Mouse (Mus musculus) lung, postnatal 0 days (tissue): ENCODE measurements around the gene Ccdc91. TPM values are rescaled to one million over a fixed set of nuclear protein-coding genes. Genes with fewer than 3 reads are reported as not detected.

Source experiments
- ATAC-seq: fragments of 200-750 bp; cut with Nextera tagmentation; 2 replicates; pipeline ENCODE4 v1.8.0; 2017; ENCODE audit warnings: moderate library complexity
- DNase-seq: peaks from one replicate; pipeline ENCODE4 v3.0.0-alpha.2; 2016; ENCODE audit warnings: low spot score
- H3K27ac ChIP-seq: fragments of 300-500 bp; sonication (generic); 2 replicates; pipeline ENCODE4 v1.5.1; 2014; ENCODE audit warnings: antibody characterized with exemption, mild to moderate bottlenecking, low read length, mixed read lengths
- H3K27me3 ChIP-seq: fragments of 300-500 bp; sonication (generic); replicated peaks from 2 replicates; pipeline ENCODE4 v1.6.1; 2014; ENCODE audit warnings: low read length, mixed read lengths; ENCODE audit not compliant: insufficient read depth
- H3K36me3 ChIP-seq: fragments of 300-500 bp; sonication (generic); 2 replicates; pipeline ENCODE4 v1.6.1; 2014; ENCODE audit warnings: low read length, mixed read lengths; ENCODE audit not compliant: insufficient read depth
- H3K4me1 ChIP-seq: fragments of 300-500 bp; sonication (generic); 2 replicates; pipeline ENCODE4 v1.6.1; 2014; ENCODE audit warnings: antibody characterized with exemption, low read depth, low read length, mixed read lengths; ENCODE audit not compliant: insufficient read depth
- H3K4me2 ChIP-seq: fragments of 300-500 bp; sonication (generic); replicated peaks from 2 replicates; pipeline ENCODE4 v1.6.1; 2014; ENCODE audit warnings: low read depth, mild to moderate bottlenecking, low read length, moderate library complexity, mixed read lengths
- H3K4me3 ChIP-seq: fragments of 300-500 bp; sonication (generic); 2 replicates; pipeline ENCODE4 v1.5.1; 2014; ENCODE audit warnings: low read depth, low read length
- H3K9ac ChIP-seq: fragments of 300-500 bp; sonication (generic); replicated peaks from 2 replicates; pipeline ENCODE4 v1.6.1; 2014; ENCODE audit warnings: low read depth, mild to moderate bottlenecking
- H3K9me3 ChIP-seq: fragments of 300-500 bp; sonication (generic); 2 replicates; pipeline ENCODE4 v1.6.1; 2016; ENCODE audit warnings: low read length, mixed read lengths
- CTCF ChIP-seq: IDR thresholded peaks from 2 replicates; pipeline ENCODE4 v1.5.1; 2016; ENCODE audit warnings: antibody characterized with exemption, mild to moderate bottlenecking
- EP300 ChIP-seq: IDR thresholded peaks from 2 replicates; pipeline ENCODE4 v1.6.1; 2016; ENCODE audit warnings: antibody characterized with exemption, mild to moderate bottlenecking, control low read depth
- WGBS: fragments of 180-500 bp; shearing (Covaris S2); extraction: QIAGEN DNeasy Blood & Tissue Kit; methylation state at CpG from one replicate; pipeline ENCODE4 v1.1.7; 2014; 5-methylcytosine and 5-hydroxymethylcytosine counted together
- polyA plus RNA-seq: library from polyadenylated mRNA; unstranded; fragments of >200 nt; fragmentation: Nextera tagmentation; extraction: Ambion mirVana; gene quantifications from 2 replicates; pipeline ENCODE4 v1.2.1, GENCODE M21; 2015

Ccdc91 gene
- polyA plus RNA-seq, 1 experiment from 2014 or later = 23.9 TPM

DNA sequence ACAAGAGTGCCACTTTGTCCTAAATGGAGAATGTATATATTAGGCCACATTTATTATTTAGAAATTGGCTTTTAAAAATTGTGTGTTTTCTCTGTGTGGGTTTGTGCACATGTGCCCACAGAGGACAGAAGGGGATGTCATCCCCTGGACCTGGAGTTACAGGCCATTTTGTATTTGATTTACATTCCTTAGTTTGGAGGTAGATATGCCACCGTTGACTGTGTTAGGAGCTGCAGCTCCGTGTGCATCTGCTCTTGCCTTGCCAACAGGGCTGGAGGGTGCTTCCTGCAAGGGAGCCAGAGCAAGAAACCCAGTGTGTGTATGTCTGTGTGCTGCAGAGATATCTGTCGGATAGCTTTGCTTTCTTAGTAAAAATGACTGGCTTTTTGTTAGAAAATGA lies 83.7 kb downstream of the Ccdc91 start:
- no peaks in the 10 kb centered on the region for H3K9me3 ChIP-seq
- WGBS = 68% methylated on average over 3 of the region's 3 CpGs
- TF ChIP-seq EP300 (no peak), CTCF (no peak)
- H3K4me1 ChIP-seq = no peaks in the 10 kb centered on the region
- no peaks in the 10 kb centered on the region for H3K36me3 ChIP-seq
- ATAC-seq (no peak), DNase-seq (no peak)
- H3K27me3 ChIP-seq = no peaks in the 10 kb centered on the region
- H3K27ac ChIP-seq = no peak overlapping the region
- H3K4me3 ChIP-seq = no peak overlapping the region
- H3K9ac ChIP-seq = no peak overlapping the region
- no peak overlapping the region for H3K4me2 ChIP-seq

DNA sequence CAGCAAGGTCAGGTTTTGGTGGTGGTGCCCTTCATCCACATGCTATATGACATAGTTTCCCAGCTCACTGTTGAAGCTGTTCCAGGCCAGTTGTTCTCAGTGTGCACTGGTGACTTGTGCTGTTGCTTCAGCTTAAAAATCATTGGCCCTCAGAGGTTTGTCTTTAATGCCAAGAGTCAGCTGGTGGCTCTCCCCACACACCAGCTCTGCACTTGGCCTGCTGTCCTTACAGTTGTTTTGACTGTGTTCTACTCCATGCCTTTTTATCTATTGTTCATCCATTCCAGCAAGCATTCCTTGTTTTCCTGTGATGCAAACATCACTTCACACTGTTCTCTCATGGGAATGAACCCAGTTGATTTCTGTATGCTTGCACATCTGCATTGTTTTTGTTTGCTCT lies 84.8 kb downstream of the Ccdc91 start:
- TF ChIP-seq EP300 (no peak), CTCF (no peak)
- no peak overlapping the region for H3K9ac ChIP-seq
- DNase-seq = peak; percentile 43
- no peak overlapping the region for H3K4me3 ChIP-seq
- no peaks in the 10 kb centered on the region for H3K36me3 ChIP-seq
- no peak overlapping the region for H3K27ac ChIP-seq
- ATAC-seq = peak; percentile 53
- no peaks in the 10 kb centered on the region for H3K4me1 ChIP-seq
- no peaks in the 10 kb centered on the region for H3K27me3 ChIP-seq
- H3K9me3 ChIP-seq = no peaks in the 10 kb centered on the region
- no peak overlapping the region for H3K4me2 ChIP-seq

DNA sequence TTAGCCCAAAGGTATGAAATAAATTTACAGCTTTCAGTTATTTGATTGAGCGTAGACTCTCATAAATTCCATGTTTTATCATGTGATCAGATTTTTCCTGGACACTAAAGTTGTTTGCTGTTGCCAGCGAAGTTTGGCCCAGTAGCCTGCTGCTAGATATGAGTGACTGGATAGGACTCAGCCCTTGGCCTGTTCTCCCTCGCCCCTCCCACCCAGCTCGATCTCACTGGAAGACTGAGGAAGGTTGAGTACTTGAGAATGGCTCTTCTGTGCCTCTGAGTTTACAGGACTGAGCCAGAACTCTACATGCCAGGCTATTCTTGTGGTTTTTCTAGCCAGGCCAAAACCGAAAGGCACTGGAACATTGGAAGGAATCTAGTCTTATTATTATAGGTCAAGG lies 93.6 kb downstream of the Ccdc91 start:
- TF ChIP-seq CTCF (no peak), EP300 (no peak)
- 64% methylated on average over 5 of the region's 5 CpGs for WGBS
- Histone ChIP-seq H3K4me2 (no peak overlapping the region), H3K4me3 (no peak overlapping the region), H3K9me3 (no peaks in the 10 kb centered on the region), H3K27me3 (no peaks in the 10 kb centered on the region), H3K9ac (no peak overlapping the region), H3K27ac (no peak overlapping the region), H3K4me1 (no peaks in the 10 kb centered on the region), H3K36me3 (no peaks in the 10 kb centered on the region)
- DNase-seq = peak; percentile 59
- ATAC-seq = peak; percentile 75

DNA sequence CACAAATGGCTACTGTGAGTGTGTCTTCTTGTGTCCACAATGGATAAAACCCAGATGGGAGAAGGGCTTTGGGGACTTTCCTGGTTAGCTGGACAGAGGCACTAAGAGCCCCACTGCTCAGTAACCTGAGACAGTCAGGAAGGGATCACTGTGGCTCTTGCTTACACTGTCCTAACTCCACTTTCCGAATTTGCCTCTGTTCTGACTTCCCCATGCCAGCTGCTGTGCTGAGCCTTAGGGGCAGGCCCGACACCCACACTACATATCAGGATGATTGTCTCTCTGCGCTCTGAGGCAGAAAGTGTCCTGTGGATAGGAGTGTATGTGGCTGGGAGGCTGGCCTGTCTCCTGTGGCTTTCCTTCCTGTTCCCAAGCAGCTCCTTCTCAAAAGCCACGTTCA lies 97.5 kb downstream of the Ccdc91 start:
- ATAC-seq (no peak), DNase-seq (no peak)

DNA sequence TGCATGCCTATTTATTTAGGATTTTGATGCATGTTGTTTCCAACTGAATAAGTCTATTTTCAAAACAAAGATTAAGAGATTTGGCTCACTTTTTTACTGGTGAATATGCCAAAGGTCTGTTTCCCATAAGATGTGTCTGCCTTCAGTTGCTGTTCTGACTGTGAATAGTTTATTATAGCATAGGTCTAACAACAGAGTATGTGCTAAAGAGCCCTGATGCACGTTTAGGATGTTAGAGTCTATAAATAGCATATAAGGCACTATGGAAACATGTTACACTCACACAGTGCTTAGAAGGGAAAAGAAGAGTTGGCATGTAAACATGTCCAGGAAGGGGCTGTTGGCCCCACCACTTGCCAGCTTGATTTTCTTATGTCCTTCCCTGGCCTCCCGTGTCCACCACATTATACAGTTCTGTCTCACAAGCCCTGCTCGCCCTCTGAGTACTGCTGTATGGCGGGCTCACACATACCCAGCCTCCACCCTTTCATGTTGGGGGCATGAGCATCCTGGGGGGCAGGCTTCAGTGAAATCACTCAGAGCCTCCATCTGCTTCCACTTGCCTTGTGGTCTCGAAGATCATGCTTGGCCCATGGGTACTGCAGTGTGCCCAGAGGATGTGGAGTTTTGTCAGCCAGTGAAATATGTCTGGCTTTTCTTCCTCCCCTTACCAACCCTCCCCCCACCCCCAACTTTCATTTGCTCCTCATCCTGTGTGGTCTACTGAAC lies 99.0 kb downstream of the Ccdc91 start:
- no peak for TF ChIP-seq CTCF
- TF ChIP-seq EP300 = no peak
- ATAC-seq (no peak), DNase-seq (no peak)
- Histone ChIP-seq H3K9ac (no peak overlapping the region), H3K27me3 (no peaks in the 10 kb centered on the region), H3K4me2 (no peak overlapping the region), H3K36me3 (no peaks in the 10 kb centered on the region), H3K27ac (no peak overlapping the region), H3K9me3 (no peaks in the 10 kb centered on the region), H3K4me3 (no peak overlapping the region), H3K4me1 (no peaks in the 10 kb centered on the region)
- 47% methylated on average over 5 of the region's 5 CpGs for WGBS

More for the DNA sequence above, 97.5 kb downstream of the Ccdc91 start:
- no peak overlapping the region for H3K4me3 ChIP-seq
- H3K36me3 ChIP-seq = no peaks in the 10 kb centered on the region
- no peaks in the 10 kb centered on the region for H3K9me3 ChIP-seq
- TF ChIP-seq EP300 = no peak
- TF ChIP-seq CTCF = no peak
- H3K4me2 ChIP-seq = no peak overlapping the region
- H3K4me1 ChIP-seq = no peaks in the 10 kb centered on the region
- H3K9ac ChIP-seq = no peak overlapping the region
- H3K27me3 ChIP-seq = no peaks in the 10 kb centered on the region
- 44% methylated on average over 4 of the region's 4 CpGs for WGBS
- no peak overlapping the region for H3K27ac ChIP-seq

DNA sequence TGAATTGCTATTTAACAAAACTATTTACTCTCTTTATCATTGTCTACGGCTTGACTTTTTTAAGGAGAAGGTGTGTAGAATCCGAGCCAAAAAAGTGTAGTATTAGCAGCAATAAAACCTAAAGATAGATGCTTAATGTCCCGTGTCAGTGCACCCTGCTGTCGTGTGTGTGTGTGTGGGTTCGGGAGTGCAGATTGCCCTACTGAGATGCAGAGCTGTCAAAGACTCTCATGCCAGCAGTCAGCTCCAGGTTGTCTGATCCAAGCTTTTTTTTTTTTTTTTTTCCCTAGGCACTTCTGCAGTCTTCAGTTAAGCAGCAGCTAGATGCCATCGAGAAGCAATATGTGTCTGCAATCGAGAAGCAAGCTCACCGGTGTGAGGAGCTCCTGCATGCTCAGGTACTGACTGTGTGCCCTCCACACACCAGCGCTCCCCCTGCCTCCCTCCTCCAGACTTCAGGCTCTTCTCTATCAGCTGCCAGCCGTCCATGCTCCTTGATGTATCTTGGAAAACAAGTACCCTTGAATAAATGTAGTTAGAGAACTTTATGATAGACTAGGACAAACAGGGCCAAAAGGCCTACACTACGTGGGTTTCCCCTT lies 99.7 kb downstream of the Ccdc91 start:
- 35% methylated on average over 11 of the region's 11 CpGs for WGBS
- Histone ChIP-seq H3K4me1 (no peaks in the 10 kb centered on the region), H3K9ac (no peak overlapping the region), H3K27me3 (no peaks in the 10 kb centered on the region), H3K4me2 (no peak overlapping the region), H3K36me3 (no peaks in the 10 kb centered on the region), H3K27ac (no peak overlapping the region), H3K4me3 (no peak overlapping the region), H3K9me3 (no peaks in the 10 kb centered on the region)
- DNase-seq (no peak), ATAC-seq (no peak)
- TF ChIP-seq EP300 (no peak), CTCF (no peak)
